Mouse (Mus musculus) forebrain, embryonic 11.5 days (tissue): ENCODE results near the gene Sergef. TPM values are rescaled to one million over a fixed set of nuclear protein-coding genes. Genes with fewer than 3 reads are reported as not detected.

Source experiments
- polyA plus RNA-seq: library from polyadenylated mRNA; unstranded; fragments of >200 nt; fragmentation: Nextera tagmentation; extraction: Ambion mirVana; gene quantifications from 2 replicates; pipeline ENCODE4 v1.2.1, GENCODE M21; 2014

The Sergef gene
- polyA plus RNA-seq, 1 experiment from 2014 or later = 18.7 TPM

Other genes with a start within 250 kb of the Sergef start
- gene Kcnc1, start 243.3 kb downstream of the Sergef start, polyA plus RNA-seq = 0.92 and 1.0 TPM in 2 replicates
- gene Tph1, start 32.7 kb upstream of the Sergef start, polyA plus RNA-seq = 0.13 and 0.19 TPM in 2 replicates
- gene Saal1, start 70.9 kb upstream of the Sergef start, polyA plus RNA-seq = 45.3 and 47.0 TPM in 2 replicates
- gene Saa3, start 75.9 kb upstream of the Sergef start, polyA plus RNA-seq = not detected in 2 replicates
- not detected in 2 replicates for gene Saa4, start 92.8 kb upstream of the Sergef start, polyA plus RNA-seq
- not detected in 2 replicates for gene Saa1, start 103.2 kb upstream of the Sergef start, polyA plus RNA-seq
- gene Saa2, start 112.0 kb upstream of the Sergef start, polyA plus RNA-seq = not detected in 2 replicates
- gene Hps5, start 156.3 kb upstream of the Sergef start, polyA plus RNA-seq = 18.3 and 23.7 TPM in 2 replicates
- gene Gtf2h1, start 156.3 kb upstream of the Sergef start, polyA plus RNA-seq = 53.9 and 56.2 TPM in 2 replicates
- gene Ldha, start 201.7 kb upstream of the Sergef start, polyA plus RNA-seq = 2,020 and 2,118 TPM in 2 replicates
- gene Ldhc, start 221.4 kb upstream of the Sergef start, polyA plus RNA-seq = 0.13 TPM in 1 of 2 replicates, not detected in the other